Mouse (Mus musculus) megakaryocyte-erythroid progenitor cell, adult 5-6 weeks (primary cell): ENCODE results near the gene Cep70. TPM values are rescaled to one million over a fixed set of nuclear protein-coding genes. Genes with fewer than 3 reads are reported as not detected.

Source experiments
- ATAC-seq: replicated peaks from 2 replicates; pipeline ENCODE4 v1.8.0; 2016; ENCODE audit warnings: mild to moderate bottlenecking, inconsistent platforms; ENCODE audit not compliant: severe bottlenecking, poor library complexity, low FRiP score, low TSS enrichment
- total RNA-seq, 2 experiments: library from RNA; stranded (forward) in 1 of 2; stranded (reverse) in 1 of 2; fragments of 200-1000, 215-1000 nt in 1 of 2; fragments of >200 nt in 1 of 2; fragmentation: Nextera tagmentation in 1 of 2; gene quantifications; 2 replicates each; pipeline ENCODE4 v1.2.3; 2014 to 2017

Gene Cep70
- total RNA-seq (2014; fragmentation: Nextera tagmentation) (42.2 and 54.3 TPM in 2 replicates), total RNA-seq (2017) (71.1 and 89.7 TPM in 2 replicates)

DNA sequence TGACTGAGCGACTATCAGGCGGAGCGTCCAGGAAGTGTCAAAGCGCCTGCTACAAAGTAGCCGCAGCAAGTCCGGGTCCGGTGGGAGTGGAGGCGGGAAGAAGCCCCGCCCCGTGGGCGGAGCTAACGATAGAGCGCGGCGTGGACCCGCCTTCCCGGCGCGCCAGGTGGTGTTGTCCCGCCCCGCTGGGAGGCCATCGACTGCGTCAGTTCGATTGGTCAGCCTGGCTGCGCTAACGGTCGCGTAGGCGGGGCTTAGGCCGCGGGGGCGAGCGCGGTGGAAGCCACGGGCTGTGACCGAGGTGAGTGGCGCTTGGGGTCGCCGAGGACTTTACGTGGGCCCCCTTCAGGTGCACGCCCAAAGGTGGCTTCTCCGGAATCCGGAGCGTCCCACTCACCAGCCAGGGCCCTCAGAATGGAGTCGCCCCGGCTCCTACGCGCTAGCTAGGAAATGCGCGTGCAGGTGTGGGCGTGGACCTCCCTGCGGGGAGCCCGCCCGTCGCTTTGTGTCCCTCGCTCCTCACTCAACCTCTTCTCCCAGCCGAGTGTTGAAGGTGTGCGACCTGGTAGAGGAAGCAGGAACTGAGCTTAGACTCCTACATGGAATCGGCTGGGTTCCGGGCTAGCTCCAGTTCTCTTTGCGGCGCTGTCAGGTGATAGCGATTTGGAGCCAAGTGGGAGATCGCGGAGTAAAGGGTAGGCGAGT lies at the start of gene Cep70:
TSS of gene Cep70 (plus strand) at position 178 of the 705 bp plus-strand sequence.
- ATAC-seq = peak; percentile 75

DNA sequence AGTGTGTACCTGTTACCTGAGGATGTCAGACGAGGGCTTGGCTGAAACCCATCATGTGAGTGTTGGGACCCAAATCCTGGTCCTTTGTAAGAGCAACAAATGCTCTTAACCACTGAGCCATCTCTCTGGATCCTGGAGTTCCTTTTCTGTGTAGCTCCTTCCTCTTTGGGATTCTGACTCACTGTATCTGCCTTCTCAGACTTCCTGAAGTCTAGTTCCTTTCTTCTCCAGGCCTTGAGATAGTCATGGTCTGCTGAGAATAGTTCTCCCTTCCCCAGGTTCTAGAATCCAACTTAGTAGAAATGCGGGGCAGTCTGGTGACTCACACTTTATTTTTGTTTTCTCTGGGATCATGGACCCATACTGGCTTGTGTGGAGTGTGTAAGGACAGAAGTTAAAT lies 30.5 kb upstream of the Cep70 start:
- no peak for ATAC-seq

DNA sequence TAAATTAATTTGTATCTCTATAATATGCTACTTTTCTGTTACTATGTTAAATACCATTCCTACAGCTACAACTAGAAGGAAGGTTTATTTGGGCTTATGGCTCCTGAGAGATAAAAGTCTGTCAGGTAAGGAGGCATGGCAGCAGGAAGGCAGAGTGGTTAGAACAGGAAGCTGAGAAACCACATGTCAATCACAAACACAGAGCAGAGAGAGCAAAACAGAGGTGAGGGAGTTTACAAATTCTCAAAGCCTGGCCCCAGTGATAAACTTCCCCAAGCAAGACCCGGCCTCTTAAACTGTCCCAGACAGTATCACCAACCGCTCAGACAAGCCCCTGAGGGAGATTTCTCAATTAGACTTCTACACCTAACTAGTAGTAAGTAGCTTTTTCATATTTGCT lies 27.0 kb upstream of the Cep70 start:
- no peak for ATAC-seq

DNA sequence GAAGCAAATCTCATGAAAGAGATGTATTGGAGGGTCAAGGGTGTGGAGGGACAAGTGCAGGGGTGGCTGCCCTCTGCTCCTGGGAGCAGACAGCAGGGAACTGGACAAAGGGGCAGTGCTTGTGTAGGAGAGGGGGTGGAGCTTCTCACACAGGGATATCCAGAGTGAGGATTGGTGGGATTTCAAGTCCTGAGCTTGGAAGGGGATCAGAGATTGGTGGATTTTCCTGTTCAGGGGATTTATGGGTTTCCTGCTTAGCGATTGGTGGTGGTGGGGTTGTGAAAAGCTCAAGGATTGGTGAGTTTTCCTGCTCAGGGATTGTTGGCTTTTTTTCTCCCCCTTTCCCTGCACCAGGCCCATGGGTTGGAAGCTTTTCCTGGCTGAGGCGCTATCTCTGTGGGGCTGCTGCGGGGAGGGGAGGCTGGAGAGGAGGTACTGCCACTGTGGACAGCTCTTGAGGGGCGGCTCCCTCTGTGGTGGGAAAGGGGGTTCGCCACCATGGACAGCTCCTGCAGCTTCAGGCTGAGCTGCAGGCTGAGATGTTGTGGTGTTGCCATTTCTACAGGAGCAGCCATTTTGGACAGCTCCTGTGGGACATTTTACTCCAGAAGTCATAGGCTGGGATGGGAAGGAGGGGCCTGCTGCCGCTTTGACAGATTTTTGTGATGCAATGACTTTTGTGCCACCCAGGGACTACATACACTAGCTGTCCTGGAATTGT lies 25.0 kb upstream of the Cep70 start:
- peak; percentile 98 for ATAC-seq

DNA sequence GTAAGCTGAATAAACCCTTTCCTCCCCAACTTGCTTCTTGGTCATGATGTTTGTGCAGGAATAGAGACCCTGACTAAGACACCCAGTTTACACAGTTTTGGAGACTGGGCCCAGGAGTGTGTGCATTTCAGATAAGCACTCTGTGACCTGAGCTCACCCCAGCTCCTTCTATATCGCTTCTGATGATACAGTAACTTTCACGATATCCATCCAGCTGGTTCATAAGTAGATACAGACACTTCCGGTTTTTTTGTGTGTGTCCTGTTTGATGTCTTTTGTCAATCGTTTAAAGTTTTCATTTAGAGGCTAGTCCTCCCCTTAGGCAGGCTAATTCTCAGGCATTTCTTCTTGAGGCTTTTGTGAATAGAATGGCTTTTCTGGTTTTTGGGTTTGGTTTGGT lies 21.5 kb upstream of the Cep70 start:
- no peak for ATAC-seq

DNA sequence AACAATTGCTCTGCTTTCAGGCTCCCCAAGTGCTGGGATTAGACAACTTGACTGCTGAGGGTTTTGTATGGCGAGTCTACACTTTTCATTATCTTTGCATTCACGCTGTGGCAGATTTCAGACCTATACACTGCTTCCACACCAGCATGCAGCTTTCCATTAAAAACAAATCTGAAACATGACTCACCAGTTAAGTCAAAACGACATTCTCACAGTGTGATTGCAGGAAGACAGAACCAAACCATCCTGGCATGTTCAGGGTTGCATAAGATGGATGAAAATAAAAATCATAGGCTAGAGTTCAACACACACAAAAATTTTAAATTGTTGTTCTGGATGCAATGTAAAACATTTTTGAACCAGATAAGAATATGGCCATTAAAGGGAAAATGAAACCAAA lies 18.6 kb upstream of the Cep70 start:
- no peak for ATAC-seq

DNA sequence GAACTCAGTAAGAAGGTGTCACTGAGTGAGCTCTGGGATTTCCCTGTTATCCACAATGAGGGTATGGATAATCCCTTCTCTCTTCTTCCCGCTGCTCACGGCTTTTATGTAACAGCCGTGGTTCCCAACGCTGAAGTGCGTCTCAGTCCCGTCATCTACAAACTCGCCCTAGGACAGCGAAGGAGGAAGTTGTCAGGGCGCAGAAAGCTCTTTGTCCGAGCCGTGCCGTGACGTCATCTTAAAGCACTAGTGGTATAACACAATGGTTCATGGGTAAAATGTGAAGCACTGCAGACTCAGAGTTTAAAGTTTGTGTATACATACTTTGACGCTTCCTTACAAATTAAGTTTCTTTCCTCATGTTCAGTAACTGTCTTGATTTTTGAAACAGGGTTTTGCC lies 13.7 kb upstream of the Cep70 start:
- no peak for ATAC-seq

DNA sequence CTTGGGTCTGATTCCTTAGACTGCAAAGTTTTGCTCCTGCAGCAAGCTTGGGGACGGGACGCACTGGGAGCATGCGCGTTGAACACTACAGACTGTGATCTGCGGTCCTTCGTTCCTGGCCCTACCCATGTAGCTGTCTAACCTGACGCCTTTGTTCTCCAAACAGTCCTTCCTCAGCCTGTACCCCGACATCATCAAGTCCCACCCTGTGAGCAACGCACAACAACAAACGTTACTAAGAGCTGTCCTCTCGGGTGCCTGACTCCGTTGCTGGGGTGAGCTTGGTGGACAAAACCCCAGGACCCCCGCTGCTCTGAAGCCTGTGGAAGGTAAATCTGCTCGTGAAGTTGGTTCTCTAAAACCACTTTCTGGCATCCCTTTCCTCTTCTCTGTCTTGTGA lies 6.0 kb upstream of the Cep70 start, which contains the start of gene Faiml:
TSS of gene Faiml (minus strand) at position 101 of the 400 bp plus-strand sequence.
- ATAC-seq = no peak

DNA sequence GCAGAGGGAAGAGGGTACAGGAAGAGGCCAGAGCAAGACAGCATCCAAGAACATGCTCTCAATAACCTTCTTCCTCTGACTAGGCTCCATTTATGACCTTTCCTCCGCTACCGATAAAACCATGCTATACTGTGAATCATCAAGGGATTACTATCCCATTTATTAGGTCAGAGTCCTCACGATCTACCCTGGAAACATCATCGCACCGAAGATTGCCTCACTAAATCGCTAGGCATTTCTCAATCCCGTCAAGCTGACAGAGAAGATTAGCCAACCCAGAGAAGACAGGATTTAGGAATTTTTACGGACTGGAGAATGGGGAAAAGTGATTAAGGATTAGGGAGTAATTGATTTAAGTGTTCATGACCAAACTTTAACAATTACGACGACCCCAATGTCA lies 4.9 kb upstream of the Cep70 start:
- no peak for ATAC-seq

DNA sequence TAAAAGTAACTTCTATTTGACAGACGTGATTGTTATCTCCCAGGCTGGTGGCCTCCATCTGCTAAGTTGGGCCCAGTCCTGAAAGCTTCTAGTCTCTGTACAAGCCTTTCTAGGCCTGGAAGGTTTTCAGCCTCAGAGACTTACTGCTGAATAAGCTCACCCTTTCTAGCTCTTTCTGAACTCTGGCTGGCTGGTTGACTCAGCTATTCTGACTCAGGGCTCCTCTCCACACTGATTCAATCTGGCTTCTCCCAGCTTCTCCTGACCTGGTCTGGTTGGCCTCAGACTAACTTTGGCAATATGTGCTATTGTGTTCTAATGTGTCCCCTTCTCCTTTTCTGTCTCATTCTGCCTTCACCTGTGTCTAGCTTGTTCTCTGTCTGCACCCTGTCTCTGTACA lies 3.9 kb upstream of the Cep70 start:
- ATAC-seq = no peak

DNA sequence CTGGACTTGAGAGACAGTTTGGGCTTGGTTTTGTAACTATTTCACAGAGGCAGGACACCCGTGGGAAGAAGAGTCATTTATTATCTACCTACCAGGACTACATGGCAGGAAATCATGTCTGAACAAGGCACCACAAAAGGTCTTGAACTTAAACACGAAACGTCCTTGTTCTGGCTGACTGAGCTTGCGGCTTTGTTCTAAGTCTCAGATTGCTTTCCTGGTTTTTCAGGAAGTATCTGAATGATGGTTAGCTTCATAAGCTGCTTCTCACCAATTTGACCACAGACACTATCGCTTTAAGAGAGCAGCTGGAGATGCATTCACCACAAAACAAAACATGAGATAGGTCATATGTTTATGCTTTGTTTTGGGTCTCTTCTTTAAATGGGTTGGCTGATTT lies 2.6 kb upstream of the Cep70 start:
- ATAC-seq = no peak

DNA sequence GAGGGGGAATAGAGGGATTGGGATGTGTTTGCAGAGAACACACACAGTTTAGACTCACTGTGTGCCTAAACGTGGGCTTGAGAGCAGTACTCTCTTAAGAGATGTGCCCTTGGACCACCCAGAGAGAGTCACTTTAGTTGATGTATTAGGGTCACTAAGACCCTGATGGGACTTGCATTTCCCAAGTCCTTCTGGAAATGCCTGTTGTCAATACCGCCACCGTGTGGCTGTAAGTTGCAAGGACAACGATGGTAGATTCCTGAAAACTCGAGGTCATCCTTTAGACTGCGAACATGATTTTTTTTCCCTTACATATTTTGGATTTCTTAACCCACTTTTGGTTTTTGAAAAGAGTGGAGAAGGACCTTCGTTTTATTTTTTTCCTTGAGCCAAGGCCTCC lies 1.1 kb upstream of the Cep70 start:
- ATAC-seq = no peak

DNA sequence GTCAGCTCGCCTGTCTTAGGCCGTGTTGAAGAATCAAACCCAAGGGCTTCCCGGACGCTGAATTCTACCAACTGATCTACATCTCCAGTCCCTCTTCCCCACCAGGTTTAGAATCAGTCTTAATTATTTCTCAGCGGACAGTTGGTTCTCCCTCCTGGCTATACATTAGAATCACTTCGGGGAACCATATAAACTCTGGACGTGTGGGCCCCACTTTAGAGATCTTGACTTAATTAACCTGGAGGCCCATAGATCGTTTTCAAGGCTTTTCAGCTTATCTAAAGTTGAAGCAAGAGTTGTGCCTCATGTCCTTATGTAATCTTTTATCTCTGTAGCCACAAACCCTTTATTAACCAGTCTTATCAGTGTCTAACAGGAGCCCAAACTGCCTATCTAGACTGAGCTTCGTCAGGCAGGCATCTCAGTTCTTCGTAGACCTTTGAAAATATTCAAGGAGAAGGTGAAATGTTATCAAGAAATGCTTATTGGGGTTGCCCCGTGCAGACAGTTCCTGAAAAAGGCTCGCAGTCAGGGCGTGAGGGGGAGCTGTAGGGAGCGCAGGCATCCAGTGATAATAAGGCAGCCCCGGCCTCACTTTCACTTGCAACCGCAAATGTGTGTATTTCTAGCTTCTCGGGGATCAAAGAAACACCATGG lies 506 bp upstream of the Cep70 start:
- ATAC-seq = peak; percentile 78

DNA sequence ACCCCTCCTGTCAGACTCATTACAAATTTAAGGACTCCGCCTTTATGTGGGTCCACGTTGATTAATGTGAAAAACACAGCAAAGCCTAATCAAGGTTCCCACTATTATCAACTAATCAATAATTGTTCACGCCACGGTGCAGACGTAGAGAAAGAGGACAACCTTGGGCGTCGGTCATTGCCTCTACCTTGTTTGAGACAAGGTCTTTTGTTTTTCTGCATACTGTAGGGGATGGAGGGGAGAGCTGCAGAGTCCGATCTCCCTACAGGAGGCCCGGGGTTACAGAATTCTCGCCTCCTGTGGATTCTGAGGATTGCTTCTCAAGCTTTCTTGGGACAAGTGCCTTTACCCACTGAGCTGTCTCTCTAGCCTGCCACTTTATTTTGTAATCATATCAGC lies 727 bp downstream of the Cep70 start:
- no peak for ATAC-seq

DNA sequence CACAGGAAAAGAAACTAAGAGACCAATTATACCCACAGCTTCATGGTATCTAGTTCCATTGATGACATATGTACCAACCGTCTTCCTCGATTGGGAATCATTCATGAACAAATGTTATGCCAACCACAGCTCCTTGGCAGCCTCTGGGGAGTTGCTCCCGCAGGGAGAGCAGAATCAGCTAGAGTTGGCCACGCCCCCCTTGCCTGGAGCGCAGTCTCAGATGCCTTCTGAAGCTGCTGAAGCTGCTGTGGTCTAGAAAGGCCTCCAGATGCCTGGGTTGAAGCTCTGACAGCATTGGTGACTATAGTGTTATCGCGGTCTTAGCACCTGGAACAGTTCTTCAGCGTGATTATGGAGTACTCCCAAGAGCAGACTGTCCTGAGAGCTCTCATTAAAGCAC lies 5.1 kb downstream of the Cep70 start:
- ATAC-seq = peak; percentile 90

DNA sequence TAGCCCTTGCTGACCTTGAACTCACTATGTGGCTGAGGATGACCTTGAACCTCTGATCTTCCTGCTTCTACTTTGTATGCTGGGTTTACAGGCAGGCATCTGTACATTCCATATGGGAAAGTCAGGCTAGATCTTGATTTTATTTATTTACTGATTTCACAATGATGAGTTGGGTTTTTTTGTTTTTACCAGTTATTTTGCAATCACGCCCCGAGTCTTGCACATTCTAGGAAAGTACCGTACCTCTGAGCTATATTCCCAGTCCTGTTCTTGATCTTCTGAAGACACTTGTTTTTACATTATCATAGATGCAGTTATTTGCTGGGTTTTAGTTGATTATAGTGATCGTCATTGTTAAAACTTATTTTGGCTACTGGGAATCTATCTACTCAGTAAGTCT lies 5.7 kb downstream of the Cep70 start:
- ATAC-seq = no peak

DNA sequence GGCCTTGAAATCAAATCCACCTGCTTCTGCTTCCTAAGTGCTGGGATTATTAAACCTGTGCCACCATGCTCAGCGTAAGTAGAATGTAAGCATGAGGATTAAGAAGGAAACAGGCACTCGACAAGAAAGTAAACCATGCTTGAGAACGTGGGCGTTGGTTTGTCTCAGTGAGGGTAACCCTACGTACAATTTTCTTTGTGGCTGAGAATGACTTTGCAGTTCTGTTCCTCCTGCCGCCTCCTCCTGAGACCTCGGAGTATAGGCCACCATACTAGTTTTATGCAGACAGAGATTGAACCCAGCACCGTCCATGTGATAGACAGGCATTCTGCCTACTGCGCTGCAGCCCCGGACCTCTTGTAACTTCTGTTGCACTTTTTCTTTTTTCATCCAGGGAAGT lies 10.7 kb downstream of the Cep70 start:
- no peak for ATAC-seq

DNA sequence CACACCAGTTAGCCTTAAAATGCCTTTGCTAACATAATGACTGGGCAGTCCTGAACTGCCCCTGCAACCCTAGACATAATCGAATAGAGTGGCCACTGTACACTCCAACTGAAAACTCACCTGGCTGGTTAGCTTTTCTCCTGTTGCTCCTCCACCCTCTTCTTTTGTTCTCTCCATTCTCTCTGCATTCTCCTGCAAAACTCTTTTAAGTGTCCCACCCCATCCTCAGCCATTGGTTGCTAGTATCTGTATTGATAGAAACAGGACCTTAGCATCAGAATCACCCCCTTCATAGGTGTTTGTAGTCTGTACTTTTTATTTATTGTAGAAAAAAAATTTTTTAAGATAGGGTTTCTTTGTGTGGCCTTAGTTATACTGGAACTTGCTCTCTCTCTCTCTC lies 13.0 kb downstream of the Cep70 start:
- ATAC-seq = no peak

DNA sequence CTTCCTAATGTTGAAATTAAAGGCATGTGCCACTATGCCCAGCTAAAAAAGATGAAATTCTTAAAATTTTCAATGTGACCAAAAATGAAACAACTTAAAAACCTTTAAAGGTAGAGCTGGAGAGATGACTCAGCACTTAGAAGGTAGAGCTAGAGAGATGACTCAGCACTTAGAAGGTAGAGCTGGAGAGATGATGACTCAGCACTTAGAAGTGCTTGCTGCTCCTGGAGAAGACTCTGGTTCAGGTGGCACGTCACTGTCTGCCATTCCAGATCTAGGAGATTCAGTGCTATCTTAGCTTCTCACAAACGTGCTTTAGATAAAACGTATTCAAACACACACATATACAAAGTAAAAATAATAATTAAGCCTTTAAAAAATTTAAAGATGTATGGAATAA lies 13.7 kb downstream of the Cep70 start:
- ATAC-seq = peak; percentile 70; the same call in 1 of the 2 replicates

DNA sequence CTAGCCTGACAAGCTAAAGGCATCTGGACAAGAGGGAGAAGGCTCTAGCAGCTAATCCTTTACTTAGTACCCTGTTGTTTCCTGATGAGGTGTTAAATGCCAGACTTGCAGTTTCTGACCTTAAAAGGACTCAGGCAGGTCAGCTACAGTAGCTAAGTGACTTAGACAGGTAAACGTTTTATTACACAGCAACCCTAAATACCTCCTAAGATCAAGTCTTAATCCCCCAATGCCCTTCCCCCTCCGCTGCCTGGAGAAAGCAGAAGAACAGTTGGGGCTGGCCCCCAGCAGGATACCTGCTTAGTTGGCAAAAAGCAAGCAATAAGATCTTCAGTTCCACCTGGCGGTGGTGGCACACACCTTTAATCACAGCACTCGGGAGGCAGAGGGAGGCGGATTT lies 15.7 kb downstream of the Cep70 start:
- no peak for ATAC-seq

DNA sequence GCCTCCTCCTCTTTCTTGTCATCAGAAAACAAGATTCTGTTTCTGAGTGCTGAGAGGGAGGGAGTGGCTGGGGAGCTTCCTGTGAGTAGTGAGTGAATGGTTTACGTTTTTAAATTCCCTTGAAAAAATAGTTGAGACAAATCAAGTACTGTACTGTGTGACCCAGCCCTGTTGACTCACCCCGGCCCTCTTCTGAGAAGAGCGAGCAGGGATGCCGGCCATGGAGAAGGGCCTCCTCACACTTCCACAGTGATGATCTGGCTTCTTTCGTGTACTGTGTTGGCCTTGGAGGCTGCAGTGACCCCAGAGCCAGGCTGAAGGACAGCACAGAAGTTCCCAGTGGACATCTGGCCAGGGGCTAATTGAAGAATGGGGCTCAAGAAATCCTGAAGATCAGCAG lies 61.1 kb downstream of the Cep70 start:
- ATAC-seq = no peak
